Mouse (Mus musculus) urinary bladder, postnatal 10 days (tissue): ENCODE measurements around the gene Hist1h1a.
"Not testable (repeated sequence)": the region's sequence is repeated elsewhere in the genome, so short reads cannot be mapped to it uniquely, and the experiment has no call there.

ENCODE experiments used
- DNase-seq: peaks from one replicate; pipeline ENCODE4 v3.0.0; 2022; ENCODE audit warnings: low spot score

The Hist1h1a gene

DNA sequence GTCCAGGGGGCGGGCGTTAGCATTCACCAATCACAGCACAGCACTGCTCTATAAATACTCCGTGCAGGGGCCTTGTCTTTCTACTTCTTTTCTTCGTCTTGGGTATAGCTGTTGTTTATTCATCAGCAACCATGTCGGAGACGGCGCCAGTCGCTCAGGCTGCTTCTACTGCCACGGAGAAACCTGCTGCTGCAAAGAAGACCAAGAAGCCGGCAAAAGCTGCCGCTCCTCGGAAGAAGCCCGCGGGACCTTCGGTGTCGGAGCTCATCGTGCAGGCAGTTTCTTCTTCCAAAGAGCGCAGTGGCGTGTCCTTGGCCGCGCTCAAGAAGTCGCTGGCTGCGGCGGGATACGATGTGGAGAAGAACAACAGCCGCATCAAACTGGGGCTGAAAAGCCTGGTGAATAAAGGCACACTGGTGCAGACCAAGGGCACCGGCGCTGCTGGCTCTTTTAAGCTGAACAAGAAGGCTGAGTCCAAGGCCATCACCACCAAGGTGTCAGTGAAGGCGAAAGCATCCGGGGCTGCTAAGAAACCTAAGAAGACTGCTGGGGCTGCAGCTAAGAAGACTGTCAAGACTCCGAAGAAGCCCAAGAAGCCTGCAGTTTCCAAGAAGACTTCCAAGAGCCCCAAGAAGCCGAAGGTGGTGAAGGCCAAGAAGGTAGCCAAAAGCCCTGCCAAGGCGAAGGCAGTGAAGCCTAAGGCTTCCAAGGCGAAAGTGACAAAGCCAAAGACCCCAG lies at the start of gene Hist1h1a:
Hist1h1a (plus strand) TSS at position 81 of the 738 bp plus-strand sequence.
- DNase-seq, result peak; percentile 23

DNA sequence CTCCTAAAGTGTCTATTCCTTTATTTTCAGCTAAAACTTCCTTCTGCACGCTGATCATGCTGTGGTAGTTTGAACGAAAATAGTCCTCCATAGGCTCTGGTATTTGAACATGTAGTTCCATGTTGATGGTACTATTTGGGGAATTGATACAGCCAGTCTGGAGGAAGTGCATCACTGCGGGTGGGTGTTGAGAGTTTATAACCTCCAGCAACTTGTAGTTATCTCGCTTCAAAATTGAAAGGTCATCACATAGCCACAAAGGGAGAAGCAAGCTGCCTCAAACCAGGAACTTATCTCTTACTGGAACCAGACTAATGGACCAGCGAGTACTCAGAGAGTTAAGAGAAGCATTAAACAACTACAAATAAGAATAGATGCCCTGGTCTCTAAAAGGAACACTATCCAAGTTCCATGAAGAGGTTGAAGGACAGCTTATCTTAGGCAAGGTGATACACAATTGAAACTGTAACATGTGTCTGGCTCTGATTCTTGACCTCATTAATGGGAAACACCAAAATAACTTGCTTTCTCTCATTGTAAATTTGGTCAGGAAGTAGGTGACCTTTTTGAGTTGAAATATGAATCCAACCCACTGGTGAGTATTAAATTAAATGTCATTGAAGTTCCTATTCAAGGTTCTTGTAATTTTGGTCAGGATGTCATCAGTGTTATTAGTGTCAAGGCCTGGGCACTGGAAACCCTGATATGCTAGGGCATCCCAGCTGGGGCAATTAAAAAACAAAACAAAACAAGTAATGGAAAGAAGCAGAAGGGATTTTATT lies 47.0 kb upstream of the Hist1h1a start:
- DNase-seq, result no peak

DNA sequence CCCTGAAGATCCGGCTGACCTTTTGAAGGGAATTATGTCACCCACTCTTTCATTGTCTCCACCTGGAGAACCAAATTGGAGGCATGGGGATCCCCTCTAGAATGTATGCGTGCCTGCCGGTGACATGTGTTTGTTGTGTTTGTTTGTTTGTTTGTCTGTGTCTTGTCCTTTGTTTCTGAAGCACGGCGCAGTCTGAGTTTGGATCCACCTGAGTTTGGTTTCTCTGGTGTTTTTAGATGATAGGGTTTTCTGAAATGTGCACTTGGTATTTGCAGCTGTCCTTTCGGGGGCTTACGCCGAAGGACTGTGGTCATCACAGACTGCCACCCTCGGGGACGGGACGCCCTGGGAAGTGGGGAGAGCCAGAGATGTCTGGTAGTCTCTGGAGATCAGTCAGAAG lies 46.3 kb upstream of the Hist1h1a start:
- DNase-seq, result no peak

DNA sequence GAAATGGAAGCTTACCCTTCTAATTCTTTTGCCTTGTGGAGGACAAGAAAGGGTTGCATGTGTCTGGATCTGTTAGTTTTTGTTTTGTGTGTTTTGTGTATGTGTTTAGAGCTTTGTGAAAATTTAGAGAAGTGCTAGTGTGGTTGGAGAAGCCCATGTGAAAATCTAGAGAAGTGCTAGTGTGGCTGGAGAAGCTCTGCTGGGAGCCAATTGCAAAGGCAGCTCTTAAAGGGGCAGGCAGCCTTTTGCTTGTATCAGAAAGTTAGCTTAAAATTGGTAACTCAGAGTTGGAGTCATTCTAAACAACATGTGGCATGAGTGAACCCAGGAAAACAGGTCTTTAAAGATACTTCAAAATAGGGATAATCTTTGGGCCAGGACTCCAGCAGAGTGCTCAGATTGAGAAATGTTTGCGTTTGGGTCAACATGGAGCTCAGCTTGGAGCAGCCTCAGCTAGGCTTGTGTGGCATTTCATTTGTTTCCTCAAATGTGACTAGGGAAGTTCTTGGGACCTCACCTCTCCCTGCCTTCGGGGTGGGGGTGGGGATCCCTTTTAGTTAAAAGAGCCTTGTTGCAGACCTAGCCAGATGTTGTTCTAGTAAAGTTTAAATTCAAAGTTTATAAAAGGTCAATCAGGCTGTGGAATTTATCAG lies 45.7 kb upstream of the Hist1h1a start:
- not testable (repeated sequence) for DNase-seq

DNA sequence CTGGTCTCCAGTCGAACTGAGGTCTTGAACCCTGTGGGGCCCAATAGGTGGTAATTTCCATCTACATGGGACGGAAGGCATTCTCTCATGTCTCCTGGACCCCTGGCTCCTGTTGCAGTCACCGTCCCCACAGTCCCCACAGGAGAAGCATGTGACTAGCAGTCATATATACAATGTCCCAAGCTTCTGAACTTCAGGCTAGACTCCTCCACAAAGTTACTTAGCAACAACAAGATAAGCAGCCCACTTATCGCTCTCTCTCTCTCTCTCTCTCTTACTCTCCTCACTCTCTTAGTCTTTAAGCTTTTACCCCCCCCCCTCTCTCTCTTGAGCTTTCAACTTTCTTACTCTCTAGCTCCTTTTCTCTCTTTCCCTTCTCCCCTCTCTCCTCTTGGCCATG lies 39.2 kb upstream of the Hist1h1a start:
- no peak for DNase-seq

DNA sequence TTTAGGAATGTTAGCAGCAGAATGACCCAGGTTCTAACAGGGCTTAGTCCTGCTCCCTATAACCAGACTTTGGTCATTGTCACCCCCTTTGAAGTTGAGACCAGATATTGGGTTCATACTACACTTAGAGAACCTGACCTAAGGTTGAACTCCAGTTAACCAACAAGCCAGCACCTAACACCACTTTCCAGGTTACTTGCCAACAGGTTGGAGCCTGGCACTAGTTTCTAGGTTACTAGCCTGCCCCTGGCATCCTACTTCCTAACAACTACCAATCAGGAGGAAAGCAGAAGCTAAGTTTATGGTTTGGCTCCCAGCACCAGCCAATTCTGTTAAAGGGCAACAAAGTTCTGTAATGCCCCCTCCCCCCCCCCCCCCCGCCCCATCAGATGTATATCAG lies 38.3 kb upstream of the Hist1h1a start:
- no peak for DNase-seq

DNA sequence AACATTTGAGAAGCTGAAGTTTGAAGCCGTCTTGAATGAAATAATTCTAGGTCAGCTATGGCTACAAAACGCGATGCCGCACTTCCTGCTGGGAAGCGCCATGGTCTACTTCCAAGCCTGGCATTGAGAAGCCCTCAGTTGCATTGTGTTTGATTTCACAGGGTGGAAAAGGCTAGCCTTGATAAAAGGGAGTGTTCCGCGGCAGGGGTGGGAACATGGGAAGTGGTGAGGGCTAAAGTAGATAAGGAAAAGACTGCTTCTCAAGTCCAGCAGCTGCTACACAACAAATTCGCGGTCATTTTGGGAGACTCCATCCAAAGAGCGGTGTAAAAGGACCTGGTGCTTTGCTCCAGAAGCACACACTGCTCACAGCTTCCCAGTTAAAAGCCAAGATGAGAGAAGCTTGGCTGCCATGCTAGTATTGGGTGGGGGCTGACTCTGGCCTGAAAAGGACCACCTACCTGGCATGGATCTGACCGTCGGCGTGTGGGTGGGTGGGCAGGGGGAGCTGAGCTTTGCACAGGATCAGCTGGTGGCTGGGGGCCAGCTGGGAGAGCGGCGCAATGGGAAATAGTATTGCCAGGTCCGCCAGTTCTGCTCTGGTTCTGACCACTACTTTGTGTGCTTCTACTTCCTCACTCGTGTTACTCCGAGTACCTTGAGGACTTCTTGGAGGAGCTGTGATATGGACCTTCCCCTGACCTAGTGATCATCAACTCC lies 34.8 kb upstream of the Hist1h1a start:
- no peak for DNase-seq

DNA sequence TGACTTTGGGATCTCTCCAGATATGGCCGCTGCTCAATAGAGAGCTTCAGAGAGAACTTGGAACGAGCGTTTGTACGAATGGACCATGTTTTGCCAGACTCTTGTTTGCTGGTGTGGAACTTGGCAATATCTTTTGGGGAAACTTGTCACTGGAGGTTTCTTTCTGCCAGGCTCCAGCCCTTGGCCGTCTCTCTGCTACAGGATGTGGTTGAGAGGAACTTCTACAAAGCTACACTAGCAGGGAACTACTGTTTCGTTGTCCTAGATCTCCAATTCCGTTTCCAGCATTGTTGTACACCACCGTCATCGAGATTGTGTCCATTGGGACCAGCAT lies 34.3 kb upstream of the Hist1h1a start:
- no peak for DNase-seq

DNA sequence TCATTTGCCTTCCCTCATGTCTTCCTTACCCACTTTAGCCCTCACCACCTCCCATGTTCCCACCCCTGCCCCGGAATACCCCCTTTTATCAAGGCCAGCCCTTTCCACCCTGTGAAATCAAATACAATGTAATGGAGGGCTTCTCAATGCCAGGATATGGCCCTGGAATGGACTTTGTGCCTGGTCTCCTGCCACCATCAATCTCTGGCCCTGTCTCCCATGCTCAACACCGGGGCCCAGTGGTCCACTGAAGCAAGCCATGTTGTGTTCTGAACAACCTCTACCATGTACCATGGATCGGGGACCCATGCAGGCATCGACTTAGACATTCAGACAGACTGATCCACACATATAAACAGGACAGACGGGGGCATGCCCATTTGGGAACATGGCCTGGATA lies 33.8 kb upstream of the Hist1h1a start:
- DNase-seq, result no peak

DNA sequence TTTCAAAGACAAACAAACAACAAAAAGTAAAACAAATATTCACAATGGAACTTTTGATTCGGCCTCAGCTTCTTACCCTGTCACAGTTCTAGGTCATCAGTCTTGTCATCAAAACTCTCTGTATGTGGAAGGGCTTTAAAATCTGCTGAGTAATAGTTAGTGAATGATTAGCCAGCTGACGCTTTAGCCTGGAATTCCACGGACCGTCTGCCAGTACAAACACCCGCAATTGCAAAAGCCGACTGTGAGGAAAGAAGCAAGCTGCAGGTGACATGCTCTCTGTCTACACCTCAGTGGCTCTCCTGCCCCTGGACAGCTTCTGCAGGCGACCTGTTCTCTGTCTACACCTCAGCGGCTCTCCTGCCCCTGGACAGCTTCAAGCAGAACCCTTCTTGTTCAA lies 33.0 kb upstream of the Hist1h1a start:
- no peak for DNase-seq

DNA sequence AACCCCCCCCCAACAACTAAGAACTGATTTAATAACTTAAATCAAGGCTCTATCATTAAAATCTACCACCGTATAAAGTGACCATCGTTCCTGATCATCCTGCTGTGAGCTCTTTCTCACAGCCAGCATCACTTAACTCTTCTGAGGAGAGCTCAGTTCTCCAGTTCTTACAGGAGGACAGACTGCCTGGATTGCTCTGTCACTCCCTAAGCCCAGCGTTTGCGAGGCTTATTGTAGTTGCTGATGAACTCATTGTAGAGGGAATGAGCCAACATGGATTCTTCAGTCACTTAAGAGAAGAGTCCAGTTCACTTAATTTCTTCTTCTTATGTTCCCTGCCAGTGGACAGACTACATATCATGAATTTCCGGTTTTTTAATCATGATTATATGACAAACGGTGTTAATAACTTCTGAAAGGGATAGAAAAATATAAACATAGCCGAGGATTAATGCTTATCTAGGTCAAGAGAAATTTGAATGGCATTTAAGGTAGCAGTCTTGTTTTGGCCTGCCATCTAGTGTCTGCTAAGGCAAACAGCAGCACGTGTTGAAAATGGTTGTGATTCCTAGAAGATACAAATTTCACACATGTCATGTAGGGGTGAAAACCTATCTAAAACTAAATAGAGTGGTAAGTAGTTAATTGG lies 31.2 kb upstream of the Hist1h1a start:
- no peak for DNase-seq

DNA sequence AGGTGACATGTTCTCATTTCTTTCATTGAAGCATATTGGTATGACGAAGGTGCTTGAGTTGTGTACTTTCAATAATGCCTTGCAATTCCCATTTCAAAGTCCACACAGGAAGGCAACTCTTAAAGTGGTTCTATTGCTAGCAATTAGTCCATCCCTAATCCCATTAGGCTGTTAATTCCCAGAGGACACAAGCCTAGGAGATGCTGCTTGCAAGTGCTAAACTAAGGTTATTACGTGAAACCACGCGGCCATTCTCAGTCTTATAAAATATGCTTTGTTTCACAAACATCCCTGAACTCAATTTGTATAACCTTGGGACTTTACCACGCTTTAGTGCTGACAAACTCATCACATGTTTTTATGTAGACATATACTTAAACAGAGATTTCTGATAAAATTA lies 26.4 kb upstream of the Hist1h1a start:
- DNase-seq, result no peak

DNA sequence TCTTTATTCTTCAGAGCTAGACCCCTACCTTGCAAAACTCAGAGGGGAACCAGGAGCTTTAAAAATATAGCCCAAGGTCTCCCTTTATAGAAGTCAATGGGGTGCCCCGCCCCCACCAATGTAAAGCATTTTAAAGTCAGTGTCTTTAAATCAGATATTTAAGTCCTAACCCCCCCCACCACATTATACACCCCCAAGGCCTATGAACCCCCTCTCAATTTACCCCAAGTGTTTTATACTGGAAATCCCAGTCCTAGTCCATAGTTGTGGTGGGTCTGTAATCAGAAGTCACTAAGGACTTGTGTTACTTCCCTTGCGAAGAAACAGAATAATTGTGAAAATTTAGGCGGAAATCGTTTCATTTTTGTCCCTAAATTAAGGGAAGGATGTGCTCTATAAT lies 25.4 kb upstream of the Hist1h1a start:
- no peak for DNase-seq

DNA sequence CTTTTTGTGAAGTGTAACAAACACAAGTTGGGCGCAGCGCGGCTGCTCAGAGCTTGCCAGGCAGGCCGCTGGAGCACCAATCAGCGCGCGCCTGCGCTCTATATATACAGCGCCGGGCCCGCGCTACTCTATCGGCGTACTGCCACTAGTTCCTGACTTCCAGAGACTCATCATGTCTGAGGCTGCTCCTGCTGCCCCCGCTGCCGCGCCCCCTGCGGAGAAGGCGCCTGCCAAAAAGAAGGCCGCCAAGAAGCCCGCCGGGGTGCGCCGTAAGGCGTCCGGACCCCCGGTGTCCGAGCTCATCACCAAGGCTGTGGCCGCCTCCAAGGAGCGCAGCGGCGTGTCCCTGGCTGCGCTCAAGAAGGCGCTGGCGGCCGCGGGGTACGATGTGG lies 24.8 kb upstream of the Hist1h1a start, which contains the start of gene Hist1h1c:
Hist1h1c (plus strand) TSS at position 132 of the 392 bp plus-strand sequence.
- peak; percentile 49 for DNase-seq

DNA sequence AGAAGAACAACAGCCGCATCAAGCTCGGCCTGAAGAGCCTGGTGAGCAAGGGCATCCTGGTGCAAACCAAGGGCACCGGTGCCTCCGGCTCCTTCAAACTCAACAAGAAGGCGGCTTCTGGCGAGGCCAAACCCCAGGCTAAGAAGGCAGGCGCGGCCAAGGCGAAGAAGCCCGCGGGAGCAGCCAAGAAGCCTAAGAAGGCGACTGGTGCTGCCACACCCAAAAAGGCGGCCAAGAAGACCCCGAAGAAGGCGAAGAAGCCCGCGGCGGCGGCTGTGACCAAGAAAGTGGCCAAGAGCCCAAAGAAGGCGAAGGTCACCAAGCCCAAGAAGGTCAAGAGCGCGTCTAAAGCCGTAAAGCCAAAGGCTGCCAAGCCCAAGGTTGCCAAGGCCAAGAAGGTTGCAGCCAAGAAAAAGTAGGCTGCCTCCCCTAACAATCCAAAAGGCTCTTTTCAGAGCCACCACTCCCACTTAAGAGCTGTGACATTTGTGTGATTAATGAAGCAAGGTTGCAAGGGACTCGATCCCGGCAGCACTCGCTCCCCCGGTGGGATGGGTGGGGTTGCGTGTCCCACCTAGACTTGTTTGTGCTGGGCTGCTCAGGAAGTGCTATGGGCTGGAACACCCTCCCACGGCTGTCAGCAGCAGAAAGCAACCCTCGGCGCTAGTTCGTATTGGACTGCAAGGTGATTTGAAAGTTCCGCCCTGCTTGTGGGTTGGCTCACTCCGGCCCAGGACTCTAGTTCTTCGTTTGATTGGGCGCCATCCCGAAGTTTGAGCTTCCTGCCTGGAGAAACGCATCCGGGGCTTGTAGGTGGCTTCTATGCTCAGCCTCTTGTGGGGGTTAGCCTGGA lies 24.2 kb upstream of the Hist1h1a start:
- peak; percentile 55 for DNase-seq

DNA sequence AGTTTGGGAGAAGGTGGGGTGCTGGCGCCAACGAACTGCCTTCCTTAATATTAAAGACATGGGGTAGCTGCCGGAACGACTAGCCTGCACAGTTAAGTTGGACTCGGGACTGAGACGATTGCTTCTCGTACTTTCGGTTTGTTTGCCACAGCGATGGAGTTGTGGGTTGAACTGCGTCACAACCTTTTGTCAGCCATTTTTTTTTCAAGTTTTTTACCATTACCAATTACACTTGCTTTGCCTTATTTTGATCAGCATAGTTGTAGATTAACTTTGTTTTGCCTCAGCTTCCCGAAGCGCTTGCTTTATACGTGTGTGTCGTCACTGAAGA lies 23.6 kb upstream of the Hist1h1a start:
- no peak for DNase-seq

DNA sequence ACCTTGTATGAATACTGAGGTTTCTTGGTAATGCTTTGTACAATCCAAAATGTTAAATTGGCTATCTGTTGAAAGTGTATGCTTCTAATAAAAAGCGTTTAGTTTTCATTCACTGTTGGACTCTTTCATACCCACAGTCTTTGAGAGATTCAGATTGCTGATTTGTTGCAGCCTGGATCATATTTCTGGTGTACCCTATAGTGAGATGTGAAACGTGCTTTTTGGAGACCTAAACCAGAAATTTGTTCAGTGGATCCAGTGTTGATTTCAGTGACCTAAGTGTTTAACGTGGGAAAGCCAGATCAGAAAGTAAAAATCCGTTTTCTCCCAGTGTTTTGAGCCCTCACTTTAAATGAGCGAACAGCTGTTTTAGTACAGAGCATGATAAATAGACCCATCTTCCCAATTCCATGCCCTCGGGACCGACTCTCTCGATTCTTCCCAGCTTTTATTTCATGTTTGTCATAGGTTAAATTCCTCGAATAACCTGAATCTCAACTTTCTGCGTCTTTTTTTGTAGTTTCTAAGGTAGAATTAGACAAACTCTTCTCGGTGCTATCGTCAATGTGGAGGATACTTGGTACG lies 23.1 kb upstream of the Hist1h1a start:
- no peak for DNase-seq

DNA sequence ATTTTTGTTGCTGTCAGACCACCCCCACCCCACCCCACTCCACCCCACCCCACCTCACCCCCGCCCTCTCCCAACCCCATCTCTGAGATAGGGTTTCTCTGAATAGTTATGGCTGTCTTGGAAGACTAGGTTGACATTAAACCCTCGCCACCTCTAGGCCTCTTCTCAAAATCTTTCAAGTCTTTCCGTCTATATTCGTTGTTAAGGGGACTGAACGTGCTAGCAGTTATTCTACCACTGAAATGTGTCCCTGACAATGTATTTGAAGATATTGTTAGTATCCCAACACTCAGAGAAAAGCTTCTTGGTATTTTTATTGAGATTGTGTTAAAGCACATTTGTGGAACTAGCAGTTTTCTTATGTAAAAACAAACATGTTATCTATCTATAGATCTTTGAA lies 22.6 kb upstream of the Hist1h1a start:
- DNase-seq, result no peak

DNA sequence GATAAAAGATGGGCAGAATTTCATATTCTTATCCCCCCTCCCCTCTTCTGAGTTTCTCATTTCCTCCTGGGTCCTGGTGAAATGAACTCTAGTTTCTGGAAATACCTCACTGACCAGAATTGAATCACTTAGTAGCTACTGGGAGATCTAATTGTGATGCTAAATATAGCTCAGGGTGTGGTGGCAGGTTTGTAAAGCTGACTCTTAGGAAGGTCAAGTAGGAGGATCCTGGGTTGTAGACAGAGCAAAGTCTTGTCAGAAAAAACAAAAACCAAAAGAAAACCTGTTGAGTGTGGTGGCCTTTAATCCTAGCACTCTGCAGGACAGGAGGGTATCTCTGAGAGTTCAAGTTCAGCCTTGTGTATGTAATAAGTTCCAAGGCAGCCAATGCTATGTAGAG lies 21.5 kb upstream of the Hist1h1a start:
- DNase-seq, result no peak

DNA sequence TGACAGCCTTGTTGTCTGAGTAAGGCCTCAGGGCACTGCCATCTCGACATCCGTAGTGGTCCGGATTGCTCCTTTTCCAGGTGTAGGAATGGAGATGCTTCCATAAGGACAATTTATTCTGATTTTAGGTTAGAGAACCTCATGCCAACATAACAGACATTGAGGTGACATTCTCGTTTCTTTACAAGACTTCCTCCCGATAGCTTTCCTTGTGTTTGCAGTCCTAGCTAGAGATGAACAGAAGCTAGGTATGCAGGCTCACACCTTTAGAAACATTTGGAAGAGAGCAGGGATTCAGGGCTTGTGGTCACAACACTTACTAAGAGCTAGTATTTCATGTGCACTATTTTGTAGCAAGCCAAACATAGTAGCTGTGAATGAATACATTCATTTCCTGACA lies 20.3 kb upstream of the Hist1h1a start:
- DNase-seq, result no peak

DNA sequence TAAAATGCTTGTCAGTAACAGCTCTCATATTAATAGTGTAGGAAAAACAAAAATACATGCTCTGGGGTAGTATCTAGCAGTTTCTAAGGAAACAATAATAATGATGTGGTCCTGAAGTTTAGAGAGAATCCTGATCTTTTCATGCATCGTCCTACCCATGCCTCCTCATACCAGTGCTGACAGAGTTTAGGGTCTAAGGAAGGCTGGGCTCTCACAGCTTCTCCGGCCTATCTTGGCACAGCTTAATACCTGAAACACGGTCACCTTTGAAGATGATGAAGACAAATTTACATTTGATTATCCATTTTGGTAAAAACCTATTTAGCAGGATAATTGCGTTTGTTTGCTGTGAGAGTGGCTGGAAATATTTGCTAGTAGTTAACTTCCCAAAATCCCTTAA lies 19.5 kb upstream of the Hist1h1a start:
- DNase-seq, result no peak
